Mouse (Mus musculus) CH12.LX (cell line): Measurements from ENCODE around the gene Gtpbp8. TPM values are rescaled to one million over a fixed set of nuclear protein-coding genes. Genes with fewer than 3 reads are reported as not detected.

Experiments
- DNase-seq: peaks from one replicate; pipeline ENCODE4 v3.0.0-alpha.2; 2013; ENCODE audit errors: extremely low read depth
- H3K27ac ChIP-seq: 2 replicates; pipeline ENCODE4 v1.5.1; 2012; ENCODE audit warnings: low read depth, mild to moderate bottlenecking, control low read depth, moderate library complexity; ENCODE audit not compliant: insufficient read depth
- H3K27me3 ChIP-seq: replicated peaks from 2 replicates; pipeline ENCODE3; 2012; ENCODE audit warnings: inconsistent platforms
- H3K36me3 ChIP-seq, 2 experiments: replicated peaks in 1 of 2; 2 replicates each; pipeline versions ENCODE3 to v1.6.1; 2012; ENCODE audit warnings: inconsistent platforms in 1 of 2, low read length in 1 of 2, mild to moderate bottlenecking in 1 of 2, mixed read lengths in 1 of 2, moderate library complexity in 1 of 2; ENCODE audit not compliant: control insufficient read depth in 1 of 2, insufficient read depth in 1 of 2
- H3K4me1 ChIP-seq, 2 experiments: 2 replicates each; pipeline ENCODE4 v1.6.1; 2012; ENCODE audit warnings: inconsistent platforms in 1 of 2, moderate library complexity in 1 of 2; ENCODE audit not compliant: insufficient read depth in 2 of 2, control insufficient read depth in 1 of 2
- H3K4me2 ChIP-seq: 2 replicates; pipeline ENCODE4 v1.6.1; 2012; ENCODE audit warnings: low read depth, mild to moderate bottlenecking, control low read depth; ENCODE audit not compliant: poor library complexity, insufficient read depth, severe bottlenecking
- H3K4me3 ChIP-seq, 3 experiments: fragments of 150-350 bp in 1 of 3; sonication (generic) in 1 of 3; replicated peaks in 1 of 3; 2 replicates each; pipeline versions ENCODE3 to v1.5.1; 2011 to 2012; ENCODE audit warnings: low read depth in 2 of 3, low read length in 2 of 3, mild to moderate bottlenecking in 2 of 3, moderate library complexity in 2 of 3, control low read depth in 1 of 3, improper control_type of control experiment in 1 of 3, inconsistent platforms in 1 of 3, mixed read lengths in 1 of 3; ENCODE audit not compliant: poor library complexity in 1 of 3
- H3K79me2 ChIP-seq: replicated peaks from 2 replicates; pipeline ENCODE4 v1.6.1; 2012; ENCODE audit warnings: mild to moderate bottlenecking, moderate library complexity; ENCODE audit not compliant: control insufficient read depth, poor library complexity, insufficient read depth, severe bottlenecking; ENCODE audit errors: extremely low read depth
- H3K9ac ChIP-seq: 2 replicates; pipeline ENCODE4 v1.6.1; 2012; ENCODE audit warnings: low read depth, mild to moderate bottlenecking, control low read depth, moderate library complexity; ENCODE audit not compliant: insufficient read depth
- H3K9me3 ChIP-seq: replicated peaks from 2 replicates; pipeline ENCODE3; 2012; ENCODE audit warnings: low read length, inconsistent platforms, mixed read lengths
- BHLHE40 ChIP-seq: IDR thresholded peaks from 2 replicates; pipeline ENCODE4 v1.6.1; 2011; ENCODE audit warnings: mild to moderate bottlenecking, low read depth, low read length, improper control_type of control experiment
- CHD1 ChIP-seq: IDR thresholded peaks from 2 replicates; pipeline ENCODE4 v1.6.1; 2012; ENCODE audit warnings: low read depth, low read length, improper control_type of control experiment, inconsistent platforms
- E2F4 ChIP-seq: IDR thresholded peaks from 2 replicates; pipeline ENCODE4 v1.6.1; 2011; ENCODE audit warnings: low read depth, low read length, improper control_type of control experiment; ENCODE audit not compliant: insufficient replicate concordance
- ELF1 ChIP-seq: IDR thresholded peaks from 2 replicates; pipeline ENCODE4 v1.6.1; 2014; ENCODE audit warnings: low read depth, mild to moderate bottlenecking, inconsistent platforms, low read length, improper control_type of control experiment
- EP300 ChIP-seq: IDR thresholded peaks from 2 replicates; pipeline ENCODE4 v1.6.1; 2011; ENCODE audit warnings: low read length, improper control_type of control experiment
- ETS1 ChIP-seq: conservative IDR thresholded peaks from 2 replicates; pipeline ENCODE4 v1.6.1; 2012; ENCODE audit warnings: low read depth, mild to moderate bottlenecking, inconsistent platforms, low read length, improper control_type of control experiment, moderate library complexity
- HCFC1 ChIP-seq: IDR thresholded peaks from 2 replicates; pipeline ENCODE4 v1.6.1; 2012; ENCODE audit warnings: low read depth, mild to moderate bottlenecking, inconsistent platforms, low read length, improper control_type of control experiment
- JUN ChIP-seq: IDR thresholded peaks from 2 replicates; pipeline ENCODE4 v1.6.1; 2011; ENCODE audit warnings: low read depth, mild to moderate bottlenecking, low read length, improper control_type of control experiment, moderate library complexity; ENCODE audit not compliant: insufficient read depth
- KAT2A ChIP-seq: IDR thresholded peaks from 2 replicates; pipeline ENCODE4 v1.6.1; 2012; ENCODE audit warnings: low read length, improper control_type of control experiment, inconsistent platforms; ENCODE audit not compliant: insufficient replicate concordance
- MAFK ChIP-seq: IDR thresholded peaks from 2 replicates; pipeline ENCODE4 v1.6.1; 2011; ENCODE audit warnings: low read length, improper control_type of control experiment; ENCODE audit not compliant: insufficient replicate concordance
- MAX ChIP-seq: IDR thresholded peaks from 2 replicates; pipeline ENCODE4 v1.6.1; 2011; ENCODE audit warnings: low read length, improper control_type of control experiment
- NELFE ChIP-seq: IDR thresholded peaks from 2 replicates; pipeline ENCODE4 v1.6.1; 2011; ENCODE audit warnings: low read depth, low read length, improper control_type of control experiment
- NRF1 ChIP-seq: IDR thresholded peaks from 2 replicates; pipeline ENCODE4 v1.6.1; 2014; ENCODE audit warnings: low read depth, mild to moderate bottlenecking, inconsistent platforms, low read length, improper control_type of control experiment, moderate library complexity
- PAX5 ChIP-seq: IDR thresholded peaks from 2 replicates; pipeline ENCODE4 v1.6.1; 2012; ENCODE audit warnings: low read length, inconsistent platforms, mixed read lengths
- POLR2A ChIP-seq: IDR thresholded peaks from 2 replicates; pipeline ENCODE4 v1.6.1; 2011; ENCODE audit warnings: low read depth, mild to moderate bottlenecking, improper control_type of control experiment, low read length
- POLR2AphosphoS2 ChIP-seq: IDR thresholded peaks from 2 replicates; pipeline ENCODE4 v1.6.1; 2011; ENCODE audit warnings: low read depth, low read length, improper control_type of control experiment
- SIN3A ChIP-seq: IDR thresholded peaks from 2 replicates; pipeline ENCODE4 v1.6.1; 2012; ENCODE audit warnings: low read length, improper control_type of control experiment, inconsistent platforms
- SMC3 ChIP-seq: IDR thresholded peaks from 2 replicates; pipeline ENCODE4 v1.6.1; 2011; ENCODE audit warnings: low read depth, low read length, improper control_type of control experiment
- USF1 ChIP-seq: IDR thresholded peaks from 2 replicates; pipeline ENCODE4 v1.6.1; 2014; ENCODE audit warnings: low read depth, mild to moderate bottlenecking, inconsistent platforms, low read length, improper control_type of control experiment
- ZKSCAN1 ChIP-seq: IDR thresholded peaks from 2 replicates; pipeline ENCODE4 v1.6.1; 2012; ENCODE audit warnings: low read depth, inconsistent platforms, low read length, improper control_type of control experiment, borderline replicate concordance
- dilution Hi-C: fragments of 300-500 bp; cut with MboI; formaldehyde crosslinking; loops from 2 replicates; pipeline ENCODE4 v1.14.3; 2020; ENCODE audit warnings: low sequenced_read_pairs; ENCODE audit not compliant: extremely low pct_unique_long_range_greater_than_20kb, extremely low pct_ligation_motif_present
- in situ Hi-C: fragments of 300-500 bp; cut with MboI; formaldehyde crosslinking; loops from 3 replicates; pipeline ENCODE4 v1.14.3; 2019; ENCODE audit warnings: low sequenced_read_pairs, low pct_ligation_motif_present, low pct_unique_long_range_greater_than_20kb, mixed read lengths
- polyA plus RNA-seq: library from polyadenylated mRNA; unstranded; fragments of >175 nt; gene quantifications from 2 replicates; pipeline ENCODE4 v1.2.1, GENCODE M21; 2012; ENCODE audit warnings: low read depth; ENCODE audit not compliant: insufficient read length
- total RNA-seq, 2 experiments: library from RNA; depleted of rRNA; stranded (reverse); fragments of 300-350 nt in 1 of 2; fragments of >200 nt in 1 of 2; gene quantifications; 2 replicates each; pipeline ENCODE4 v1.2.3; 2012 to 2014

Gene Gtpbp8
- total and polyA plus RNA-seq, 3 experiments, result 20.9 to 38.8 (median 24.2) TPM

DNA sequence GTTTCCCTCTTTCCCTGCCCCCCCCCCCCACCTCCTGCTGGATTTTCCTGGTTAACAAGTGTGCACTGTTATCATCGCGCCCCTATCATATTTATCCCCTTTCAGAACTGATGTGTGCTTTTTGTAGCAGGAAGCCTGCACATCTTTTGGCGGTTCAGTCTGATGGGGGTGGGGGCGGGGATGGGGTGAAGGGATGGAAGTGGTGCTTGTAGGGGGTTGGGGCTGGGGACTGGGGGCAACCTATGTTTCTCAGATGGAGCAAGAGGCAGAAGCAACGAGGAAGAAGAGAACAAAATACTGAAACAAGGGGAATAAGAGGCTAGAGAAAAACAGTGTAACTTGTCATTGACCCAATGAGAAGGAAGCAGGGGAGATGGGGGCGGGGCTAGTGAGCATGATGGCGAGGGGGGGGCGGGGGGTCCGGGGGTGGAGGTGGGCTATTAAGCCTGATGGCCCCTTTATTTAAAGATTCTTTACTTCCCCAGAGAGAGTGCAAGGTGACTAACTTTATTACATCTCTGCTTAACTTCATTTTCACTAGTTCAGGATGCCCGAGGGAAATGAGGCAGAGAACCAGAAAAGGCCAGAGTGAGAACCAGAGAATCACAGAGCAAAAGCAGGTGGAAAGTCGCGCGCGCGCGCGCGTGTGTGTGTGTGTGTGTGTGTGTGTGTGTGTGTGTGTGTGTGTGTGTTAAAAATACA lies 58.3 kb downstream of the Gtpbp8 start:
- Histone ChIP-seq H3K36me3 (no peaks in the 10 kb centered on the region), H3K4me2 (peak overlapping the region; percentile 98), H3K4me3 (no peak overlapping the region), H3K79me2 (no peaks in the 10 kb centered on the region), H3K27me3 (no peaks in the 10 kb centered on the region), H3K4me1 (no peaks in the 10 kb centered on the region)
- dilution Hi-C loops (no loop called here), in situ Hi-C loops (no loop called here)
- TF ChIP-seq CHD1, result no peak
- no peak for TF ChIP-seq KAT2A
- TF ChIP-seq E2F4, result no peak
- TF ChIP-seq POLR2A, result no peak
- TF ChIP-seq USF1, result no peak
- peak; percentile 32; the same call in 1 of the 2 replicates for TF ChIP-seq NRF1
- no peak for TF ChIP-seq HCFC1
- TF ChIP-seq PAX5, result no peak
- no peak for TF ChIP-seq POLR2AphosphoS2
- TF ChIP-seq, all 38 proteins: peak for 1
- Histone ChIP-seq H3K9me3 (no peaks in the 10 kb centered on the region), H3K9ac (peak overlapping the region; percentile 40), H3K27ac (no peak overlapping the region)
- DNase-seq, result no peak

DNA sequence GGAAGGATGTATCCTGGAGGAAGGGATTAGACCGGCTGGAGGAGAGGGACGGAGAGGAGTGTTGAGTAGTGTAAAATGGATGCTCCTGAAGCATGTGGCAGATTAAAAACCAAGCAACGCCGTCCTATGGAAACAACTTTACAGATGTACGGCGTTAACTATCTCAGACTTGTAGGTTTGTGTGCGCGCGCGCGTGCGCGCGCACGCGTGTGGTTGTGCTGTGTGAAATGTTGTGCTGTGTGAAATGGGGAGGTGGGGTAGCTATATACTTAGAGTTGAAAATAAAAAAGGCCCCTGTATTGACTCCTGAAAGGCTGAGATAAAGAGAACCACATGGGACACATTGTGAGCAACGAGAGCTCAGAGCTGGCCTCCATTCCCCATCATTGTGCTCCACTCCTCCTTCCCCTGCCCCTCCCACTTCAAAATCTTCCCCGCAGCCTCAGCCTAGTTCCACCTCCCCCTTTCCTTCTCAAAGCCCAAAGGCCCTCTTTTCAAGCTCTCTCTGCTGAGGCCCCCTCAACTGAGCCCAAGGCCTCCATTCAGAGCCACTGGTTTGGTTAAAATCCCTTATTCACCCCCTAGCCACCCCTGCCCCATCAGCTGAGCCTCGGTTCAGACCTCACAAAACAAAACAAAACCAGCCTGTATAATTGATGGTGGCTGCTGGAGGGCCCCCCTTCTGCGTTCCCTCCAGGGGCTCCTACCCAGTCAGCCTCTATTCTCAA lies 59.0 kb downstream of the Gtpbp8 start:
- H3K4me2 ChIP-seq, result peak overlapping the region; percentile 98

More for the DNA sequence above, 59.0 kb downstream of the Gtpbp8 start:
- no peaks in the 10 kb centered on the region for H3K79me2 ChIP-seq
- H3K4me1 ChIP-seq, result no peaks in the 10 kb centered on the region
- H3K9ac ChIP-seq, result no peak overlapping the region
- H3K4me3 ChIP-seq, result no peak overlapping the region
- in situ Hi-C loops (no loop called here), dilution Hi-C loops (no loop called here)
- TF ChIP-seq MAFK, result no peak
- TF ChIP-seq USF1, result no peak
- no peak for TF ChIP-seq PAX5
- no peak for TF ChIP-seq JUN
- no peak for TF ChIP-seq SMC3
- no peak for TF ChIP-seq HCFC1
- no peak for TF ChIP-seq KAT2A
- no peak for TF ChIP-seq ETS1
- TF ChIP-seq POLR2AphosphoS2, result no peak
- TF ChIP-seq EP300, result no peak
- no peak for TF ChIP-seq ZKSCAN1
- TF ChIP-seq BHLHE40, result no peak
- TF ChIP-seq ELF1, result no peak
- no peak for TF ChIP-seq SIN3A
- TF ChIP-seq NELFE, result no peak
- TF ChIP-seq MAX, result no peak
- H3K27ac ChIP-seq, result no peak overlapping the region
- peaks cover 6% of the 10 kb centered on the region for H3K9me3 ChIP-seq
- H3K27me3 ChIP-seq, result no peaks in the 10 kb centered on the region
- H3K36me3 ChIP-seq, result no peaks in the 10 kb centered on the region
- DNase-seq, result no peak

Other genes starting within 250 kb of the Gtpbp8 start
- 0.25 and 0.29 TPM in 2 replicates for gene Boc, start 187.5 kb downstream of the Gtpbp8 start, total RNA-seq (2012; rRNA removed)
- gene Boc, start 187.5 kb downstream of the Gtpbp8 start, total RNA-seq (2014; rRNA removed), result 0.47 and 0.67 TPM in 2 replicates
- 1.2 and 1.5 TPM in 2 replicates for gene Boc, start 187.5 kb downstream of the Gtpbp8 start, polyA plus RNA-seq
- 14.0 and 17.5 TPM in 2 replicates for gene Nepro, start 22.1 kb downstream of the Gtpbp8 start, total RNA-seq (2012; rRNA removed)
- gene Nepro, start 22.1 kb downstream of the Gtpbp8 start, total RNA-seq (2014; rRNA removed), result 35.4 and 42.2 TPM in 2 replicates
- gene Nepro, start 22.1 kb downstream of the Gtpbp8 start, polyA plus RNA-seq, result 34.2 and 34.5 TPM in 2 replicates
- gene Cd200r1, start 19.4 kb upstream of the Gtpbp8 start, total RNA-seq (2012; rRNA removed), result 1.2 and 2.2 TPM in 2 replicates
- gene Cd200r1, start 19.4 kb upstream of the Gtpbp8 start, total RNA-seq (2014; rRNA removed), result 5.3 and 5.4 TPM in 2 replicates
- 1.3 and 2.5 TPM in 2 replicates for gene Cd200r1, start 19.4 kb upstream of the Gtpbp8 start, polyA plus RNA-seq
- 0.59 and 1.1 TPM in 2 replicates for gene Cd200r4, start 65.4 kb upstream of the Gtpbp8 start, total RNA-seq (2012; rRNA removed)
- 0.89 and 1.2 TPM in 2 replicates for gene Cd200r4, start 65.4 kb upstream of the Gtpbp8 start, total RNA-seq (2014; rRNA removed)
- 0.57 and 0.76 TPM in 2 replicates for gene Cd200r4, start 65.4 kb upstream of the Gtpbp8 start, polyA plus RNA-seq
- 2.2 and 2.4 TPM in 2 replicates for gene Cd200r2, start 120.7 kb upstream of the Gtpbp8 start, total RNA-seq (2012; rRNA removed)
- 0.69 and 0.74 TPM in 2 replicates for gene Cd200r2, start 120.7 kb upstream of the Gtpbp8 start, total RNA-seq (2014; rRNA removed)
- 0.31 and 0.66 TPM in 2 replicates for gene Cd200r2, start 120.7 kb upstream of the Gtpbp8 start, polyA plus RNA-seq
- 5.0 and 5.7 TPM in 2 replicates for gene Cd200r3, start 197.3 kb upstream of the Gtpbp8 start, total RNA-seq (2012; rRNA removed)
- gene Cd200r3, start 197.3 kb upstream of the Gtpbp8 start, total RNA-seq (2014; rRNA removed), result 17.6 and 18.4 TPM in 2 replicates
- 5.9 and 6.9 TPM in 2 replicates for gene Cd200r3, start 197.3 kb upstream of the Gtpbp8 start, polyA plus RNA-seq